Mouse (Mus musculus) 3134 (cell line): ENCODE data around the gene Zc3h7b.
A peak's percentile ranks its signal among the peaks of the same experiment; 100 is the strongest.
"Not testable (repeated sequence)": the region's sequence is repeated elsewhere in the genome, so short reads cannot be mapped to it uniquely, and the experiment has no call there.

Experiments used
- DNase-seq: peaks from one replicate; pipeline ENCODE4 v3.0.0-alpha.2; 2011; ENCODE audit warnings: low spot score; ENCODE audit not compliant: insufficient read length; ENCODE audit errors: extremely low read depth

The Zc3h7b gene

GRCm38 (mm10) chr15:81744992-81745600, at the start of gene Zc3h7b, which contains the start of gene Rangap1:
Gene Zc3h7b (plus strand): TSS chr15:81745057.
Gene Rangap1 (minus strand): TSS chr15:81745530.
- DNase-seq, result peak; percentile 85

- DNase-seq, result no peak
Observed at GRCm38 (mm10) chr15:81697175-81697574, 47.7 kb upstream of the Zc3h7b start, which contains the start of gene Chadl. Gene Chadl (minus strand): TSS chr15:81697287.

GRCm38 (mm10) chr15:81697847-81698246, 47.0 kb upstream of the Zc3h7b start:
- DNase-seq, result no peak

GRCm38 (mm10) chr15:81698532-81698931, 46.3 kb upstream of the Zc3h7b start:
- no peak for DNase-seq

GRCm38 (mm10) chr15:81700161-81700560, 44.7 kb upstream of the Zc3h7b start:
- DNase-seq, result no peak

GRCm38 (mm10) chr15:81700601-81701000, 44.3 kb upstream of the Zc3h7b start:
- no peak for DNase-seq

- DNase-seq, result not testable (repeated sequence)
Observed at GRCm38 (mm10) chr15:81701350-81701749, 43.5 kb upstream of the Zc3h7b start.

GRCm38 (mm10) chr15:81702306-81703093, 42.4 kb upstream of the Zc3h7b start:
- DNase-seq, result no peak

- no peak for DNase-seq
Observed at GRCm38 (mm10) chr15:81703094-81703489, 41.8 kb upstream of the Zc3h7b start.

- DNase-seq, result no peak
Observed at GRCm38 (mm10) chr15:81708991-81709390, 35.9 kb upstream of the Zc3h7b start.

GRCm38 (mm10) chr15:81709686-81710085, 35.2 kb upstream of the Zc3h7b start:
- no peak for DNase-seq

GRCm38 (mm10) chr15:81710801-81711200, 34.1 kb upstream of the Zc3h7b start:
- DNase-seq, result no peak

GRCm38 (mm10) chr15:81713742-81714141, 31.1 kb upstream of the Zc3h7b start:
- DNase-seq, result no peak

GRCm38 (mm10) chr15:81718336-81719138, 26.3 kb upstream of the Zc3h7b start:
- no peak for DNase-seq

GRCm38 (mm10) chr15:81719139-81719531, 25.7 kb upstream of the Zc3h7b start:
- no peak for DNase-seq

- no peak for DNase-seq
Observed at GRCm38 (mm10) chr15:81722361-81722760, 22.5 kb upstream of the Zc3h7b start.

- DNase-seq, result no peak
Observed at GRCm38 (mm10) chr15:81723653-81724052, 21.2 kb upstream of the Zc3h7b start.

GRCm38 (mm10) chr15:81725965-81726364, 18.9 kb upstream of the Zc3h7b start:
- no peak for DNase-seq

- peak; percentile 77 for DNase-seq
Observed at GRCm38 (mm10) chr15:81729241-81729791, 15.5 kb upstream of the Zc3h7b start.

- DNase-seq, result peak; percentile 99
Observed at GRCm38 (mm10) chr15:81729792-81730635, 14.8 kb upstream of the Zc3h7b start.
